Mouse (Mus musculus) neural tube, embryonic 14.5 days (tissue): ENCODE results near the gene Sde2. TPM values are rescaled to one million over a fixed set of nuclear protein-coding genes. Genes with fewer than 3 reads are reported as not detected.

Source experiments
- polyA plus RNA-seq: library from polyadenylated mRNA; unstranded; fragments of >200 nt; fragmentation: Nextera tagmentation; extraction: Ambion mirVana; gene quantifications from 2 replicates; pipeline ENCODE4 v1.2.1, GENCODE M21; 2014

The Sde2 gene
- polyA plus RNA-seq, 1 experiment from 2014 or later: 29.0 TPM

Other genes with a start within 250 kb of the Sde2 start
- gene Lin9, start 210.0 kb upstream of the Sde2 start, polyA plus RNA-seq: 10.3 and 11.6 TPM in 2 replicates
- not detected in 2 replicates for gene Mixl1, start 154.1 kb upstream of the Sde2 start, polyA plus RNA-seq
- gene Acbd3, start 125.1 kb upstream of the Sde2 start, polyA plus RNA-seq: 31.1 and 33.4 TPM in 2 replicates
- 3,180 and 3,430 TPM in 2 replicates for gene H3f3a, start 37.2 kb upstream of the Sde2 start, polyA plus RNA-seq
- gene Lefty2, start 42.0 kb downstream of the Sde2 start, polyA plus RNA-seq: 0.58 and 1.9 TPM in 2 replicates
- gene Pycr2, start 53.2 kb downstream of the Sde2 start, polyA plus RNA-seq: 63.3 and 65.9 TPM in 2 replicates
- gene Lefty1, start 83.9 kb downstream of the Sde2 start, polyA plus RNA-seq: 0.41 TPM in 1 of 2 replicates, not detected in the other
- 0.71 and 1.4 TPM in 2 replicates for gene Tmem63a, start 91.2 kb downstream of the Sde2 start, polyA plus RNA-seq
- 5.3 and 5.4 TPM in 2 replicates for gene Ephx1, start 169.8 kb downstream of the Sde2 start, polyA plus RNA-seq
- not detected in 2 replicates for gene 9130409I23Rik, start 200.1 kb downstream of the Sde2 start, polyA plus RNA-seq